Mouse (Mus musculus): ENCODE data around the gene Mad1l1.
A peak's percentile ranks its signal among the peaks of the same experiment; 100 is the strongest.

Gene Mad1l1

DNA sequence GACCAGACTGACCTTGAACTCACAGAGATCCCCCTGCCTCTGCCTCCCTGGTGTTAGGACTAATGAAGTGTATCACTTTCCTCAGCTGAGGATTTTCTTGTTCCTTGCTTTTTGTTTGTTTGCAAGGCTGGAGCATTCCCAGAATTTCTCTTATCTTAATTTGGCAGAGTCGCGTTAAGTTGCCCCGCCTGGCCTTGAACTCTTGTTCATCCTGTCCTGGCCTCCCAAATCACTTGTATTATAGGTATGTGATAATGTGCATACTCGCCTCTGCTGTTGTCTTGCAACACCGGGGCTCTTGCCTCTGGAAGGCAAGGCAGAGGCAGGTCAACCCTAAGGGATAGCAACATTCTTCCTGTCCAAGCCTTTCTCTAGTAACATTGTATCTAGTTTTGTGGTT is 2.7 kb upstream of the Mad1l1 start:
- no peak for DNase-seq

DNA sequence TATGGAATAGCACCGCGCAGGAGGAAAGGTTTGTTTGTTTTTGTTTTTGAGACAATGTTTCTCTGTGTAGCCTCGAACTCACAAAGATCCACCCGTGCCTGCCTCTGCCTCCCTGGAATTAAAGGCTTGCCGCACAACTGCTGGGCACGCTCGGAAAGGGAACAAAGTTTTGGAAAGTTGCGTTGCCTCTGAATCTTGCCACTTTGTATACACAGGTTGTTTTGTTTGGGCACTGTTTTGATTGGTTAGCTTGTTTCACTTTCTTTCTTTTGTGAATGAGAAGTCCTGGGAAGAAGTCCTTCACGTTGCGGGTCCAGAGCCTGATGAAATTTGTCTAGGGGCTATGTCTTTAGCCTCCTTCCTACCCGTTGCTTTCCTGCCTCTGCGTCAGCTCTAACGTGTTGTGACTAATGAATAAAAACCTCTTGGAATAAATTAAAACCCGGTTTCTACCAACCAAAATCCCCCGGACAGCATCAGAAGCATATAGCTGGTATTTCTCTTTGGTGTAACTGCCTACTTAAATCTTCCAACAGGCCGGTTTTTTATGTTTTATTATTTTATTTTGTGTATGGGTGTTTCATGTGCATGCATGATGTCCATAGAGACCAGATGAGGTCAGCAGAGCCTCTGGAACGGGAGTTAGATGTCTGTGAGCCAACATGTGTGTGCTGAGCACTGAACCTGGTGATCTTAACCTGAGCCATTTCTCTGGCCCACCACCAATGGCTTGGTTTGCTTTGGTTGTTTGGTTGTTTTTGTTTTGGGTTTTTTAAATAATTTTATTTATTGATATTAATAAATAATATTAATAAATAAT is 614 bp upstream of the Mad1l1 start:
- DNase-seq, result no peak

DNA sequence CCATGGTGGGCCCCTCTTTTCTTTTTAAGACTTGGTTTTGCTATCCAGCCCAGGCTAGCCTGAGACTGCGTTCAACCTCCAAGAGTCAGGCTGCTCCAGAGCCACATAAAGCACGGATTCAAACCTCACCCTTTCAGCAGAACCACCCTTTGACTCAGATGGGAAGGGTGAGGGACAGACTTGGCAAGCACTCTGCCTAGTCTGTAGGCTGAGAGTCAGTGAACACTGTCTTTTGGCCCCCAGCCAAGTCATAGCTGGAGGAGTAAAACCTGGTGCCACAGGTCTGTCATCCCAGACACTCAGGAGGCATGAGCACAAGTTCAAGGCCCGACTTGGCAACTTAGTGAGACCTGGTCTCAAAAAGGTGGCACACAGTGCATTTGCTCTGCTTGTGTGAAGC is 4.6 kb downstream of the Mad1l1 start:
- DNase-seq, result no peak

DNA sequence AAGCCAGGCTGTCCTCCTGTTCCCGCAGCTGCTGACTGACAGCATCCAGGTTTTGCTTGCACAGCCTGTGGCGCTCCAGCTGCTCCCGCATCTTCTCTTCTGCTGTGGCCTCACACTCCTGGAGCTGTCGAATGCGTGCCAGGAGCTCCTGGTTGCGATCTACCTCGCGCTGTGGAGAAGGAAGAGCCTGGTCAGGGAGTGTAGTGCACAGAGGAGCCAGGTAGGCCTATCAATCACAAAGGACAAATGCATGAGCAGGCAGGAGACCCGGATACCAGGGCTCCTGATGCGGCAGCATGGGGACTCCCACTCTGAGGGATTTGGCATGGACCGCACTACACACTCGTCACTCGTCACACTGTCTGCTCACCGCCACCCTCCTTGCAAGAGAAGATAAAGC is 13.8 kb downstream of the Mad1l1 start:
- no peak for DNase-seq

DNA sequence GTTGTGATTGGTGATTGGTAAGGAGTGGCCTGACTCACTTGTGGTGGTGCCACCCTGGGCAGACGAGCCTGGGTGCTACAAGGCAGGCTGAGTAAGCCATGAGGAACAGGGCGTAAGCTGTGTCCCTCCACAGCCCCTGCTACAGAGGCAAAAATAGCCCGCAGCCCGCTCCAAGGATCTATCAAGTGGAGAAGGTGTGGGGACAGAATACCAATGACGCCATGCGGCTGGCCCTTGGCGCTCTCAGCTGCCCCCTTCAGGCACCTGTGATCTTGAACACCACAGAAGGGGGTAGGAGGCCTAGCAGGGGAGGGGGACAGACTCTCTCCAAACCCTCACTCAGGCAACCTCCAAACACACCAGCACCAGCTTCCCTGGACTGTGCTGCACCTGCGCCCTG is 15.3 kb downstream of the Mad1l1 start:
- DNase-seq, result no peak

DNA sequence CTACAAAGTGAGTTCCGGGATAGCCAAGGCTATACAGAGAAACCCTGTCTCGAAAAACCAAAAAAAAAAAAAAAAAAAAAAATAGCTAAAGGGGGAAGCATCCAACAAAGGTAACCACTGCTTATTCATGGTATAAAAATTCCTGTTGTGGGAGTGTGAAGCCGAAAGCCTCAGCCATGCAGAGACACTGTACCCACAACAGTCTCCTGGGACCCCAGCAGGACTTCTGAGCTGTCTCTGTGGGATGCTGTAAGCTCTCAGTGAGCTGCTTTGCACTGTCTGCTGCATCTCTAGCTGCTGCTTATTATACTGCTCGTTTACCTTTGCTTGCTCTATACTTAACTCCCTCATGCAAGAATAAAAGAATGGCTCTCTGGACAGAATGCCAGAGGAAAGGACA is 23.1 kb downstream of the Mad1l1 start:
- DNase-seq, result no peak

DNA sequence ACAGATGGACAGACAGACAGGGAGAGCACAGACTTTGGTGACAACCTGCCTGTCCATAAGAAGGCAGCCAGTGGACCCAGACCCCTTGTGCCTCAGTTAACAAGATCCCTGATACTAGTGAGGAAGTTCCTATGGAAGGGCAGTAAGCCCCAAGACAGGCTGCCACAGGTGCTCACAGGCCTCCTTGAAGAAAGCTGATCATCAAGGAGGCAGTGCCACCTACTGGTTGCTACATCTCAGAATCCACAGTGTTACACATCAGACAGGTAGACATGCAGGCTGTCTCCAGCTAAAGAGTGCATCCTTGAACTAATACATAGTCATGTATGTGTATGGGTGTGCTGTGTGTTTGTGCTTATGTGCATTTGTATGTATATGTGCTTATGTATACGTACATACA is 29.2 kb downstream of the Mad1l1 start:
- DNase-seq, result peak; percentile 33

DNA sequence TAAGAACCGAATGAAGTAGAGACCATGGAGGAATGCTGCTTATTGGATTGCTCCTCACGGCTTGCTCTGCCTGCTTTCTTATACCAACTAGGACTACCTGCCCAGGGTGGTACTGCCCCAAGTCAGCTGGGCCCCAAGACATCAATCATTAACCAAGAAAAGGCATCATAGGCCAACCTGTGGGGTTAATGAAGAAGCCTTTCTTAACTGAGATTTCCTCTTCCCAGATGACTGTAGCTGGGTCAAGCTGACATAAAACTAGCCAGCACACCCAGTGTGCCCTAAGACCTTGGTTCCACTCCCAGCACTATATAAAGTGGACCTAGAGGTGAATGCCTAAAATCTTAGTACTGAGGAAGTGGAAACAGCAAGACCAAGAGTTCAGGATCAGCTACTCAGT is 32.2 kb downstream of the Mad1l1 start:
- no peak for DNase-seq

DNA sequence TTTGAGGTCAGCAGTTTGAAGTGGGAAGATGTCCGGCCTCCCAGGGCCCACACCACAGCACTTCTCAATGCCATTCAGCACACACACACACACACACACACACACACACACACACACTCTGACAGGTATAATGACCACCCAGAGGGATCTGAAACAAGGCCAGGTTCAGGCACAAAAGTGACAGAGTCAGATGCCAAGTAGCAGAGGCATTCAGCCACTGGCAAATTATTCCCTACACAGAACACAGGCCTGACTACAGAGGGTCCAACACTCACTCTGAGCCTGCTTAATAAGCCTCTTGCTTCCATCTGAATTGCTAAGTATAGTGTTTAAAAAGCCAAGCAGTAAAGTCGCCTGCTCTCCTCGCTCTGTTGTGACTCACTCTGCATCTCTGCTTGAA is 33.1 kb downstream of the Mad1l1 start:
- no peak for DNase-seq

DNA sequence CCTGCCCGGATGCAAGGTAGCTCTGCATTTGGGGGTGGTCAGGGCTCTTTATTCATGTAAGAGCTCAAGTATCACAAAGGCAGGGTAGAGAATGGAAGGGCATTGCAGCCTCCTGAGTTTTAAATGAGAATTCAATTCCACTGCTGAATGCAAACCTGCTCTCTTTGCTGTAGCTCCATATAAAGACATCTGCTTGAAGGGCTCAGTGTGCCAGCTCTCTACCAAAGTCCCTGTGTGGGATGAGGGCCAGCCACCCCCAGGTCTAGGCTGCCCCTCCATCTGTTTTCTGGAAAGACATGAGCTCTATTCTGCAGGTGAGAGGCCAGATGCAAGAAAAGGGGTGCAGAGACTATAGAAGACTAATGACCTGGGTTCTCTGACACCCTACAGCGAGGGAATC is 36.6 kb downstream of the Mad1l1 start:
- no peak for DNase-seq

DNA sequence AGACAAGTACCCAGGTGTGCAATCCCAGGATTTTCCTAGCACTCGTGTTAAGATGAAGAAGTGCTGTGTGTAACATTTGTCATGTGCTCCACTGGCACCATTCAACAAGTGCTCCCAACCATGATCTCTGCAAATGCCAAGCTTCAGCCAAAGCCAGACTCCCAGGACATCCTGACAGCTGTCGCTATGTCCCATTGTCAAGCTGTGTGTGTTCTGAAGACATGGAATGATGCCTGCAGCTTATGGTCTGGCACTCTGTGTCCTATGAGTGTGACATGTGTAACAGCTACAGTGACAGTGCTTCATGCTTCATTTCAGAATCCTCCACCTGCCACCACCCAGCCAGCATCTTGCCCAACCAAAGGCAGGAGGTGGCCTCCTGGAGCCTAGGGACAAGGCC is 37.3 kb downstream of the Mad1l1 start:
- DNase-seq, result no peak

DNA sequence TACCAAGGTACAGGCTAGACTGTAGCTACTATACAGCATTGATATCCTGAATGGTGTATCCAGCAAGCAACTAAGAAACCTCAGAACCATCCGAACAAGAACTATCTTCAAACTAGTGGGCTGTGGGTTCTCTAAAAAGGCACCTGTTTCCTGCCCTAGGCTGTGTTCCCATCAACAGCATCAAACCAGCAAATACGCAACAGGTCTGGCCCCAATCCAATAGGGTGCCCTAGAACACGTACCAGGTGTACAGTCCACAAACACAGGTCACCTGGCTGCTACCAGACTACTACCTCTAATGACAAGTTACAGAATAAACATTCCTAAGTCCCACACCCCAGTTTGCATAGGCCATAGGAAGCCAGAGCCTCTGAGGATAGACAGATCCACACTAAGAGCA is 38.5 kb downstream of the Mad1l1 start:
- no peak for DNase-seq

DNA sequence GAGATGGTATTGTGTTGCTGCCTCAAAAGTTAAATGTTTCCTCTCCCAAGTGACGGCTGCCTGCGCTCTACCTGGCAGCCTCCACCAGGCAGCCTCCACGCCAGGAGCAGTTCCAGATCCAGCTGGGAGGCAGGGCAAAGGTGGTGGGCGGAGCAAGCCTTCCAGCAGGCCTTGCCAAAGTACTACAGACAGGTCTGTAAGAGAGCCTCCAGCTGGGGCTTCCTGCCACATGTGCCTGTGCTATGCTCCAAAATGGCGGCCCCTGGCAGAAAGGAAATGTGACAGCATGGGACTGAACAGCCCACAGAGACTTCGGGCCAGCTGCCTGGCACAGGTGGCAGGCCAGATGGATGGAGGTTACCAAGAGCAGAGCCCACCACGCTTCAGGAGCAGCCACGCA is 39.0 kb downstream of the Mad1l1 start:
- DNase-seq, result peak; percentile 23

DNA sequence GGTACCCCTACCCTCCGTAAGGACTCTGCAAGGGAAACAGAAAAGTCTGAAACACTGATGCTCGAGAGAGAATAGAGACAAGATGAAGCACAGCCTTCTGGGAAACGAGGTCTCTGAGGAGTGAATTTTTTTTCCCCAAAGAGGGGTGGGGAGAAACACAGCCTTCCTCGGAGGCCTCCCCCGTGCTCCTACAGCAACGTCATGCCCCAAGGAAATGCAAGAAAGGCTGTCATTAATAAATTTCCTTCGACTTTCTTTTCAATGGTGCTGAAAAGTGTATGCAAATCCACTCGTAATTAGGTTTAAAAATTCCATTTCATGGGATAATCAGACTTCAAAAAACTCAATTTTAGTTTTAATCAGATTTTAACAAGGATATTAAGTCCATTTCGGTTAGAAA is 41.1 kb downstream of the Mad1l1 start:
- DNase-seq, result no peak

DNA sequence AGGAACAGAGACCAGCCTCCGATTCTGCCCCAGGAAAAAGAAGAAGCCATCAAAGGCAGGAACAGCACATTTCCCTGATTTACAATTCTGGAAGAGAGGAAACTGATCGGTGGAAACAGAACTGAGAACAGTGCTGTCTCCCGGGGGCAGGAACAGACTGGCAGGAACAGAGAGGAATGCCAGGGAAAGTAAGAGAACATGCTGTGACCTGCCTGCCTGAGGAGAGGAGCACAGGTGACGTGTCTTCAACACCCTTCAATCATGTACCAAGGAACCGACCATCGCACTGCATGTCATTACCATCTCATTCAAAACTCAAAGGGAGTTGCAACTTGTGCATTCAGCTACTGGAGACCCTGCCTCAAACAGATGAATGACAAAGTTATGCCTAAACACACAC is 44.6 kb downstream of the Mad1l1 start:
- no peak for DNase-seq

DNA sequence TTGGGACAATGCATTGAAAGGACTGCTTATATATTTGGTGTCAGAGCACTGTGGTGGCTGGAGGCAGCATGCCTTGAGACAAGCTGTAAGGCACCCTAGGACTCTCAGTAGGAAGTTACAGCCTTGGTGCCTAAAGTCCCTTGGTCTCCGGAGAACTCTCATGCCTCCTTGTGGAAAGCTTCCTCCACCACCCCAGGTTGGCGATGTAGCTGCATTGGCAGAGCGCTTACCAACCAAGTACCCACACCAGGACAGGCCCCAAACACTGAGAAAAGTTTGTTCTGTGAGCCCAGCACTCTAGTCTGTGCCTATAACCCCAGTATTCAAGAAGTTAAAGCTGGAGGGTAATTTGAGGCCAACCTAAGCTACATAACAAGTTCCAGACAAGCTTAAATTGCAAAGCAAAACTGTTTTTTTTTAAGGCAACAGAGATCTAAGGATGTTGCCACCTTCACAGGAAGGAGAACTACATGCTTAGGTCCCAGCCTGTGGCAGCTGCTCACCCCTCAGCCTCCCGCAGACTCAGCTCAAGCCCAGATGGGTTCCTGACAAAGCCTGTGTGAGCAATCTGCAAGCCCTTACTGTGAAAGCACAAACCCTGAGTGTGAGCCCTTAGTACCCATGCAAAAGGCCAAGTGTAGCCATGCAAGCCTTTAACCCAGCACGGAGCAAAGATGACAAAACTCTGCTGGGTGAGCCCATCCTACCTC is 50.2 kb downstream of the Mad1l1 start:
- DNase-seq, result no peak

DNA sequence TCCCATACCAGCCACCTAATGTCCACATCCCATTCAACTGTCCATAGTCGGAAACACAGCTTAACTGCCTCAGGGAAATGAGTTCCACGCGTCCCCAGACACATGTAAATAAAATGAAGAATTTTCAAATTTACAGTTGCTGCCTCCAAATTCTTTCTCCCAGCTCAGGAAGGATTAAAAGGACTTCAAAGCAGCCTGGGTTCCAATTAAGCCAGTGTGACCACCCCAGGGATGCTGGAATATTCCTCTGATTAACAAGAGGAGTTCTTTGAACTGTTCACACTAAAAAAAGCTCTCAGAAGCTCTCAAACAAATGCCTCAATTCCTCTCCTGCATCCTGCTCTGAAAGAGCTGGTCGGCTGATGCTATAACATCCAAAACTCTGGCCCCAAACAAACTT is 53.0 kb downstream of the Mad1l1 start:
- DNase-seq, result no peak

DNA sequence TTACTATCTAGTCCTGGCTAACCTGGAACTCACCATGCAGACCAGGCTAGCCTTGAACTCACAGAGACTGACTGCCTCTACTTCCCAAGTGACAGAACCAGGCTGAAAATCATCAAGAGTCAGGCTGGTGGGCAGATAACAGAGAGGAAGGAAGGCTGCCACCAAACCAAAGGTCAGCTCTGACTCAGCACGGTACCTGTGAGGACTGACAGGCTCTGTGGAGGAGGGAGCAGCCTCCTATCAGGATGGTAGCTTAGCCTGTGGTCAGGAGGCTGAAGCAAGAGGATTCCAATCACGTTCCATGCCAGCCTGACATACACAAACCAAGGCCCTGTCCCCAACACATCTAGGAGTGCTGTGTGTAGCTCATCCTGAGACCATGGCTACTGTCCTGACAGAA is 54.3 kb downstream of the Mad1l1 start:
- no peak for DNase-seq

DNA sequence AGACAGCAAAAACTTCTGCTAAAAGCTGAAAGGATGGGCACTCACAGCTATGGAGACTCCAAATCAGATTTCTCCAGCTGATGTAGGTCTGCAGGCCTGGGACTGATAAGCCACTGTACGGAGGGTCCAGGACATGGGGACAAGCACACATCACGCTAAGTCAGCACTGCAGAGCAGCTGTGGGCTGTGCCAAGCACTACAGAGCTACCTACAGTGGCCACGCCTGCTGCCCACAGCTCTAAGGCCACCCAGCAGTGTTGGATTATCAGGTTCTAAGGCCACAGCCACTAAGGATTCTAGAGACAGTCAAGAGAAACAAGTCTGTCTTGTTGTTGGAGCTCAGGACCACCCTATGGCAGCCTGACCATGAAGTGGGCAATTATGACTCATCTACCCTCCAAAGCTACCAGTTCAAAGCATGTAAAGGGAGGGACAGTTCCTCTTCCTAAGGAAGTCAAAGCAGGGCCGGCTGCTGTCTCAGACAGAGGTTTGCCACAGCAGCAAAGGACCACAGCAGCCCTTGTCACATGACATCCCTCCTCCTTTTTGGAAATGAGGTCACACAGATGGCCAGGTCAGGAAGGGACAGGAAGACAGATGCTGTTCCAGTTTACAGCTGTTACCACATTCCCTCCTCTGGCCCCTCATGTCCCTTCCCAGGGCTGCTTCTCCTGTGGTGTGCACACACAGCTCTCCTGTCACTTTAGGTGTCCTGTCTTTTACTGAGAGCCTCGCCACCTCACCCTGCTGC is 56.4 kb downstream of the Mad1l1 start:
- no peak for DNase-seq

DNA sequence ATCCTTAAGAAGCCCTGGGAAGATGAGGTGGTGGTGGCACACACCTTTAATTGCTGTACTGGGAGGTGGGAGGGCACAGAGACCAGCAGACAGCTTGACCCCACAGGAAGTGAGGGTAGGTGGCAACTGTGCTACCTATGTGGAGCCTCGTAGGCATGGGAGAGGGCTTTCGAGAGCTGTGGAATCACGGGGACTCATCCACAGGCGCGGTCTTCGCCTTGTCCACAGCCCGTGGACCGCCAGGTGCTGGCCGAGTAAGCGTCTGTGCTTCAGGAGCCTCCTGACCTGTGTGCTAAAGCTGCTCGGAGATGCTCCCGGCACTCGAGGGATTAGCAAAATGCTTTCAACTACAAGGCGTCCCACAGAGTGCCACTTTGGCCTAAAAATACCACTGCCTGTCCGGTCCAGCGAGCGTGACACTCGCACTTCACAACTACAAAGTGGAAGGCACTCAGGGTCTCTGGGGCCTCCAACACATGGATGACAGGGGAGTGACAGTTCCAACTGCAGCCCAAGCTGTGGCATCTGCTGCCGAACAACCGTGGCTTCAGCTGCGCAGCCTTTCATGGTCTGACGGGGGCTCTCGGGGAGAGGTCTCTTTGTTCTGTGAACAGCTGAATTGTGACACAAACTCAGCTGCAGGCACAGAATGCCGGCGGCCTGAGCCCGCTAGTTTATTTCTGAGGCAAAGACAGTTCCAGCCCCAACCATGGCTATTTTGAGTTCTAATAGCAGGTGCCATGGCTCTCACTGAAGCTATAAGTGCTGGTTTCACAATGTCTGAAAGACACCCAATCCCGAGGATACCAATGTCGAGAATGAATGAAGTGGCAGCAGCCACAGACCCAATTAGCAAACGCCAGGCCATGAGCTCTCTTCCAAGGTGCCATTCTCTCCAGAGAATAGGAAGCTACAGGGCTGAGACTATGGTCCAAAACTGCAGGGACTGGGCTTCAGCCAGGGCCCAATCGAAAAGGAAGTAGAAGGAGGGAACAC is 57.3 kb downstream of the Mad1l1 start:
- no peak for DNase-seq

DNA sequence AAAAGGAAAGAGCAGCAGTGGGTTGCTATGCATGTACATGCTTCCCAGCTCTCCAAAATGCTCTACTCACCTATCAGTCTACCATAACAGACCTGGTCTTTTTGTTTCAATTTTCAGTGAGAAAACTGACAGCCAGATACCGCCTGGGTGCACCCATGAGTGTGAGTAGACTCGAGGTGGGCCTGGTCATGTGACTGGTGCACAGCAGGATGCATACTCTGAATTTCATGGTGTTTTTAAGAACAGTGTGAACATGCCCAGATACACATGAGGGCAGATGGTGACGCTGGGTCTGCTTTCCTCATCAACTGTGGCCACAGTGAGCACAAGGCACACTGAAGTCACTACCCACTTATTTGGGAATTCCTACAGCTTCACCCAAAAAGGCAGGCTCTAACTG is 59.0 kb downstream of the Mad1l1 start:
- DNase-seq, result no peak

DNA sequence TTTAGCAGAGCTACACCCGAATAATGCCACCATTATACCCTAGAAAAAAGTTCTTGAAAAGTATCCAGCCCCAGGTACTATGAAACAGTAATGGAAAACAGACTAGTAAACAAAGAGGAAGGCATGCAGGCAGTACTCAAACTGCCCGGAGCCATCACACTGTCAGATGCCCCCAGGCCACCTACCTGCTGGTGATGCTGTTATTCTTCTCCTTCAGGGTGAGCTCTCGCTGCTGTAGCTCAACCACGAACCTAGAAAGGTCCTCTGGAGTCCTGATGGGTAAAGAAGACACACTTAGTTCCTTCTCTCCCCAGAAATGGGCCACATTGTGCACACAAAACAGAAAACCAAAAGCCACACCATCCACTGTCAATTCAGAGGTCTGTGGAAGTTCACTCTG is 60.0 kb downstream of the Mad1l1 start:
- no peak for DNase-seq

DNA sequence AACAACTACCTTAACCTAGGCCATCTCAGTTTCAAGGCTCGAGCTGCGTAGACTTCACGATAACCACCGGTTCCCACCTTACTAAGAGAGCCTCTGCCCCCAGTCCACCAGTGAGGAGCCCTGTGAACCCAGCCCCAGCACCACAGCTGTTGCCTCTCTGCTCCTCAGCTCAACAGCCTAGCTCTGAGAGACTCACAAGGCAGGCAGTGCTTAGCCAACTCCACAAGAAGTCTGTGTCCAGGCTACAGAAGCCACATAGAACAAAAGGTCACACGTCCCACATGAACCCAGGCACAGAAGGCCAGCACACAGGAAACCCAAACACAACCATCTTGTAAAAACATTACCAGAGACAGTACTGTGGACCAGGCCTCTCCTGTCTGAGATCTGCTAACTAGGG is 62.7 kb downstream of the Mad1l1 start:
- no peak for DNase-seq

Measured in cerebellum, adult 8-10 months (tissue).